Mouse (Mus musculus) mature B cell (primary cell): Measurements from ENCODE around the gene Nup98.

Experiments
- in situ Hi-C: fragments of 300-500 bp; cut with MboI; formaldehyde crosslinking; loops from 2 replicates; pipeline ENCODE4 v1.14.3; 2019

Gene Nup98

DNA sequence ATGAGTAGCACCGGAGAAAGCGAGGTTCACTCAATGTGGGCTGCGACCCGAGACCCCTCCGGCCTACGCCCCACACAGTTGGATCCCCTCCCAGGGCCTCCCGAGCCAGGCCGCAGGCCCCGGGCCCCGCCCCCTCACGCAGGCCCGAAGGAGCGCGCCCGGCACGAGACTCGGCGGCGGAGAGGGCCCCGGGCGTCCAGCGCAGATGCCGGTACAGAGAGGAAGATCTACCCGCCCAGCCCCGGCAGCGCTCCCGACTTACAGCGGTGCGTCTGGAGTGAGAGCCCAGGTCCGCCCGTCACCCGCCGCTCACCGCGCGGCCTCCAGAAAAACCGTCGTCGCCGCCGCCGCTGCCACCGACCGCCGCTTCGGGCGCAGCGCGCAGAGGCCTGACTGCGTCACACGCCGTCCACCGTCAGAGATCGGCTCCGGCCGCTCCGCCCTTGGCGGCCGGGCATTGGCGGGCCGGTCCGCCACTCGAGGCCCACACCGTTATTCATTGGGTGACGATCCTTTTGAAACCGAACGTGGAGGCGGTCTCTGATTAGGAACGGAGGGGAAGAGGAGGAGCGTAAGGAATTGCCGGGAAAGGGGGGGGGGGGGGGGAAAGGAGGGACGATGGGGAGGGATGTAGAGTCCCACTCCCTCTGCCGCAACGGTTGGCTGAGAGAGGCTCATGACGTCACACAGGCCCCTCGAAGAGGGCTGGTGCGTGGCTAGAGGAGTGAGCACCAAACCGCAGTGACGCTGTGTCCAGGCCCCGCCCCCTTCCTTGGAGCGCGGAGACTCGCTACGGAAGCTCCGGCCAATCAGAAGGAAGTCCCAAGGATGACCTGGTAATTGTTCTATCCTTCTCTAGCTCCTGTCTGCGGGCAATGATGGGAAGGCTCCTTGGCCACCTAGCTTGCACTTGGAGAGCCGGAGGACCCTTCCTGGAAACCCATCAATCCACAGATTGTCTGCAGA lies at the start of gene Nup98, which contains the start of gene Pgap2:
TSS of gene Nup98 (minus strand) at position 421 of the 966 bp plus-strand sequence.
TSS of gene Pgap2 (plus strand) at position 453 of the 966 bp plus-strand sequence.
- in situ Hi-C loops, result no loop called here

DNA sequence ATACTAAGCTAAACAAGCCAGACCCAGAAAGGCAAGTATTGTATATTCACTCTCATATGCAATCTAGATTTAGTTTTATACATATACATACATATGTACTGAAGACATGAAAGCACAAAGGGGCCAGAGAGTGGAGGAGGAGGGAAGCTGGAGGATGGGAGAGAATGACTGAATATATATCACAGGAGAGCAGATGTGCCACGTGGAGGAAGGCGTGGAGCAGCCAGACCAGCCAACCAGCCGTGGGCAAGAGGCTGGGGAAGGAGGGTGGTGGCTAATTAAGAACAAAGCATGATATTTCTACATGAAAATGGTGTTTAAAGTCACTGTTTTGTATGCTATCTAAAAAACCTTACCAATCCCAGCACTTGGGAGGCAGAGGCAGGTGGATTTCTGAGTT lies 48.8 kb upstream of the Nup98 start:
- in situ Hi-C loops, result no loop called here

DNA sequence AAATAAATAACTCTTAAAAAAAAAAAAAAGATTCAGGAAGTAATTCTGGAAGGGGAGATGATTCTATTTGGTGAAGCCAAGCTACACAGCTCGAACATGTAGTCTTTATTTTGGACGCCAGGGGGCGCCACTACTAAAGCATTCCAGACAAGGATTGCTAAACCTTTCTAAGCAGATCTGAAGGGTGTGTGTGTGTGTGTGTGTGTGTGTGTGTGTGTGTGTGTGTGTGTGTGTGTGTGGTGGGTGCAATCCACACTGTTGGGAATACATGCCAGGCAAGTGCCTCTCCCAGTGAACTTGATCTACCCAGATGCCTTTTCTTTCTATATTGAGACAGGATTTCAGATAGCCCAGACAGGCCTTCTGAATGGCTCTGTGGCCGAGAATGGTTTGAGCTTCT lies 48.2 kb upstream of the Nup98 start:
- in situ Hi-C loops, result no loop called here

DNA sequence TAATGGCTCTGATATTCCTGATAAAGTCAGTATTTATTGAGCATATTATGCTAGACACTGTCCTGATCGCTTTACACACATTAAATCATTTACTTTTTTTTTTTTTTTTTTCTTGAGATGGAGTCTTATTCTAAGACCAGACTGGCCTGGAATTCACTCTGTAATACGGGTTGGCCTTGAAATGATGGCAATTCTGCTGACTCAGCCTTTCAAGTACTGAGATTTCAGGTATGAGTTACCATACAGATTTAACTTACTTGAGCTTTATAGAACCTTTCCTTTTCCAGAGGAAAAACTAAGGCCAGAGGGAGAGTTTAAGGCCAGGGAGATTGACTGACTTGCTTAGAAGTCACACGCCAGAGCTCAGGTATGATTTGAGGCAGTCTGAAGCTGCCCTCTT lies 46.7 kb upstream of the Nup98 start:
- in situ Hi-C loops, result no loop called here

DNA sequence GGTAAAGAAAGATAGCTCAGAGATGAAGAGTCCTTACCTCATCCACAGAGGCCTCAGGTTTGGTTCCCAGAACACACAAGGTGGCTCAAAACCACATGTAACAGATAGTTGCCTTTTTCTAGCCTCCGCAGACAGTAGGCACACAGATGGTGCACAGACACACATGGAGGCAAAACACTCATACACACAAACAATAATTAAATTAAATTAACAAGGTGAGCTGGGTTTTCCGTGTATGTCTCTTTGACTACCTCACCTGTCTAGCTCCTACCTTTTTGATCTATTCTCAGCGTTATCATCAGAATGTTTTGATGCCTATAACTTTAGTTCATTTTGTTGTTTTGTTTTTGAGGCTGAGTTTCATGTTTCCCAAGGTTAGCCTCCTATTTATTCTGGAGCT lies 46.0 kb upstream of the Nup98 start, which contains the start of gene Rhog:
TSS of gene Rhog (minus strand) at position 101 of the 400 bp plus-strand sequence.
- in situ Hi-C loops, result no loop called here

DNA sequence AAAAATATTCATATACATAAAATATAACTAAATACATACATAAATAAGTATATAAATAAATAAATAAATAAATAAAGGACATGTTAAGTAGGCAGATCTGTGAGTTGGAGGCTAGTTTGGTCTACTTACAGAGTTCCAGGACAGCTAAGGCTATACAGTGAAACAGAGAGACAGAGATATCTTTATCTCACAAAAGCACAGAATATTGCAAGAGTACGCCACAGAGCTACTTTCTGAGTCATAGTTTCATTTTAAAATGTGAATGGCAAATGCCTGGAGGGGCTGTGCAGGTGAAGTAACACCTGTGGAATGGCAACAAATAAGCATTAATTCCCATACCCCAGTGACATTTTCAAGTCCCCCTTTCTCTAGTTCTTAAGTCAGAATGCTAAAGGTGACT lies 43.7 kb upstream of the Nup98 start:
- in situ Hi-C loops, result no loop called here

DNA sequence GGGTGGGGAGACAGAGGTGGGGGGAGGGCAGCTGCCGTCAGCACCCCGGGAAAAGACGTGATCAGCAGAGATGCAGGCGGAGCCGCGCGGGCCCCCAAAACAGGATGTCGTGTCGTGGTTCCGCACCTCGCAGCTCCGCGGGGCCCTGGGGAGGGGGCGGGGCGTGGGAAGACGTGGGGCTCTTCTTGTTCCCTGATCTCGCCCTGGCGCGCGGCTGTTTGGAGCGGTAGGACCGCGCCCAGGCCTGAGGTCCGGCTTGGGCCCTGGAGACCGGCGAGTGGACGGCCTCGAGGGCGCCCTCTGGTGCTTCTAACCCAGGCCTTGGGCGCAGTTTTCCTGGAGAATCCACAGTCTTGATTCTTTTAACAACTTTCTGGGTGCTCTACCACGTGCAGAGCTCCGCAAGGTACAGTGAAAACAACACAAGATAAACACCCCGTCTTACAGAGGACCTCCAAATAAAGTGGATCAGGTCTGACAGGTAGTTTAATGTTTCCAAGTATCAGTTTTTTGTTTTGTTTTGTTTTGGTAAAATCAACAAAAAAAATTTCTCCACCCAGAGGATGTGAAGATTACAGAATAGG lies 40.7 kb upstream of the Nup98 start:
- in situ Hi-C loops, result no loop called here

DNA sequence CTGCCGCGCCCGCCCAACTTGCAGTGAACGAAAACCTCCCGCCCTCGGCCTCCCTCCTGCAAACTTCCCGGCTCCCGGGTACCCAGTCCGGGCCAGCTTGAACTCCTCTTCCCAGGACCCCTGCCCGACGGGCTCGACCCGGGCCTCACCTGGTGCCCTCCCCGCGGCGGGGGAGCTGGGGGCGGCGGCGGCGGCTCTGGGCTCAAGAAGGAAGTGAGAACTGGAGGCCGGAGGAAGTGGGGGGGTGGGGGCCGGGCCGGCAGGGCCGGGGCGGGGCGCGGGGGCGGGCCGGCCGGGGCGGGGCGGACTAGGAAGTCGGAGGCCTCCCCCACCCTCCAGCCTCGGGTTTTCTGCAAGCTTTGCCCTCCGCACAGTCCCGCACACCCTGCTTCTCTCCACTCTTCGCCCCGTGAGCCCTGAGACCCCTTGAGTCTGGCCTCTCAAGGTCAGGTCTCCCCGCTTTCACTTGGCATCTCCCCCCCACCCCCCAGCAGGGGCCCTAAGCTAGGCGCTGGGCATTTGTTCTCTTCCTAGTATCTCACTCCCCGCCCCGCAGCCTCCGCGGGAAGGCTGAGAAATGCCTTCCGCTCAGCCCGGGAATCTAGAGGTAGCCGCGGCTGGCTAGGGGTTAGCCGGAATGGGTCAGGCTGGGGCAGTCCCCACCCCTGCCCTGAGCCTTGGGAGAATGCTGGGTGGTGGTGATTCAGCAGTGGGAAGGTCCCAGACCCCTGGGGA lies 40.1 kb upstream of the Nup98 start:
- in situ Hi-C loops, result no loop called here

DNA sequence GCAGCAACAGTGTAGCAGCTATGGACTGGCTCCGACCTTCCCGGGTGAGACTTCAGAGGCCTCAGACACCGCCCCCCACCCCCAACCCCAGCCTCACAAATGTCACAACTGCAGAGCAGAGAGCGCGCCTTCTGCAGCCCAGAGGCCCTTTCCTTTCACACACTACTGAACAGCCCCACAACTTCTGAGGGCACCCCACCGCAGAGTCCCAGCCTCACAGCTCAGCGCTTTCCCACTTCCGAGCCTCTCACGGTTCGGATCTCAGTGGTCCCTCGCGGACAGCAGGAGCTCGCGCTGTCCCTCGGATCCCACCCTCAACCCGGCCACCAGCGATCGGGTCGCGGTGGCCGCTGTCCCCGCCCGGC lies 39.5 kb upstream of the Nup98 start:
- in situ Hi-C loops, result no loop called here

DNA sequence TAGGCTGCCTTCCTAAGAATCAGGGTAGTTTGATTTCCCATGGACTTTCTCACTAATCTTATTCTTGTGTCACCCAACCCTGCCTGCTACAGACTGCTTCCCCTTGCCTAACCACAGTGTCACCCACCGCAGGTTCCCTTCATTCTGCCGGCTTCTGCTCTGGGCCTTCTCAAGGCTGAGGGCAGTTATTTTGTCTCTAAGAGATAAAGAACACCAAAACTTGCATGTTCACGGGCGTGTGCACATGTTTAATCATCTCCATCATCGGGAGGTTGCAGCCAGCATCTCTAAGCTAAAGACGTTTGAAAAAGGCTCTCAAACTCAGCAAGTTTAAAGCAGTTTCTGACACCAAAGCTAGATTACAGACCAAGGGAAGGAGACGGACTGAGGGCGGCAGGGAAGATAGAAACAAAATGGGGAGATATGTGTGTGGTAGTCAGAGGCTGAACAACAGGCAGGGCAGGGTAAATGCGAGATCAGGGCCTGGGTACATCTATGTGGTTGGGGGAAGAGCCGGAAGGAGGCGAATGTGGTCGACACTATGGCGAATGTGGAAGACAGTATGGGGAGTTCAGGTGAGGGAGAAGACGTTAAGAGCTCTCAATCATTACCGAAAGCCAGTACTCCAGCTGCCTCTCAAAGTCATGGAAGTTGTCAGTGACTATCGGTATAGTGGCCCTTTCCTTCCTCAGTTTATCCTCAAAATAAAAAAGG lies 38.9 kb upstream of the Nup98 start:
- in situ Hi-C loops, result no loop called here

DNA sequence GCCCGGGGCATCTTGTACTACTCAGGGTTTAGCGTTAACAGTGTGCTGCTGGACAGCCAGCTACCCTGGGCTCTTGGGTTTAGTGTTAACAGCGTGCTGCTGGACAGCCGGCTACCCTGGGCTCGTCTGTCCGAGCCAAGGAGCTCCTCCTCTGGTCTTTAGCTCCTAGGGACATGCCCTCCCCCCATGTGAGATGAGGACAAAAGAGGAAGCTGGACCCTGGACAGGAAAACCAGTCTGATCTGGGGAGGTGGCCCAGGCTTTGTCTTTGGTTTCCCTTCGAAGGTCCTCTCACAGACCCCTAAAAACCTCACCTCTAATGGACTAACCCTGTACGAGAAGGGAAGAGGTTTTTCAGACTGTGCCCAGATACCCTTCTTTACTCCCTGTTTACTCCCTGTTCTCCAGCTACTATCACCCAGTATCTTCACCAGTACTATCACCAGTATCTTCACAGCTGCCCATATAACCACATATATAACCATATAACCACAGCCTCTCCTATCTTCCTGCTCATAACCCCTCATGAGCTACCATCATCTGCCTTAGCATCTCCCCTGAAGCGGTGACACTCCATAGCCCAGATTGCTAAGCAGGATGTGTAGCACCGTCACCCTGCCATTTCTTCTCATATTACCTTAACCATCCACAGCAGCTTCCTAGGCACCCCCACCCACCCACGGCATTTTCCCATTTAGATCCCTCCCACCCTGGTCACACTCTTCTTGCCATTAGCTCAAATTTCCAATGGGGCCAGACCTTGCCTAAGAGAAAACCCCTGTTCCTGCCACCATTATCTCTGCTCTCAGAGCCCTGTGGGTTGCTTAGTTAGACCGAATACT lies 37.2 kb upstream of the Nup98 start:
- in situ Hi-C loops, result no loop called here

DNA sequence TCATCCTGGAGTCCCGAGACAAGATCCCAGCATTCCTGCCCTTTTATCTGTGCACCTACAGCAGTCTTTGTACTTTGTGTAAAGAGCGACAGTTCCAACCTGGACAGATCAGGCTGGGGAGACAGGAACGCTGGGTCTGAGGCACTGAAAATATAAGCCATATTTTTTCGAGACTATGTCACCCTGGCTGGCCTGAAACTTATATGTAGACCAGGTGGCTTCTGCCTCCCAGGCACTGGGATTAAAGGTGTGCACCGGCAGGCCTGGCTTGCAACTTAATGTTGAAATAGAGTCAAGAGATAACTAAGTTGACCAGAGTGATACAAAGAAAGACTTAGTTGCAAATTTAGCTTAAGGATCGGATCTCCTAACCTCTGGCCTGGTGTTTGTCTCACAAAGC lies 36.3 kb upstream of the Nup98 start:
- in situ Hi-C loops, result no loop called here

DNA sequence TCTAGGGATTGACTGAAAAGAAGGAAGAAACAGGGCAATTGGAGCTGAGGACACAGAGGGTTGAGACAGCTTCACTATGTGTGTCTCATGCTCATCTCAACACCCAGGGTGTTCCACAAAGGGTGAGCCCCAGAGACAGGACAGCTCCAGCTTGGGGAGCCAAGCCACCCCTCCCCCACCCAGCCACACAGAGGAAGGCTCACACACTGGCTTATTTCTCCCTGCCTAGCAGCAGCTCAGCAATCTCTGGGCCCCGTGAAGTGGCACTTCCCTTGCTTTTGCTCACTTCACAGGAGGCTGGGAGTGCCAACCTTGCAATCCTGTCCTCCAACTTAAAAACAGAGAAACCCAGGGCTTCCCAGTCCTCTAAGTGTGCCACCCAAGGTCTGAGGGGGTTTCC lies 35.8 kb upstream of the Nup98 start:
- in situ Hi-C loops, result no loop called here

DNA sequence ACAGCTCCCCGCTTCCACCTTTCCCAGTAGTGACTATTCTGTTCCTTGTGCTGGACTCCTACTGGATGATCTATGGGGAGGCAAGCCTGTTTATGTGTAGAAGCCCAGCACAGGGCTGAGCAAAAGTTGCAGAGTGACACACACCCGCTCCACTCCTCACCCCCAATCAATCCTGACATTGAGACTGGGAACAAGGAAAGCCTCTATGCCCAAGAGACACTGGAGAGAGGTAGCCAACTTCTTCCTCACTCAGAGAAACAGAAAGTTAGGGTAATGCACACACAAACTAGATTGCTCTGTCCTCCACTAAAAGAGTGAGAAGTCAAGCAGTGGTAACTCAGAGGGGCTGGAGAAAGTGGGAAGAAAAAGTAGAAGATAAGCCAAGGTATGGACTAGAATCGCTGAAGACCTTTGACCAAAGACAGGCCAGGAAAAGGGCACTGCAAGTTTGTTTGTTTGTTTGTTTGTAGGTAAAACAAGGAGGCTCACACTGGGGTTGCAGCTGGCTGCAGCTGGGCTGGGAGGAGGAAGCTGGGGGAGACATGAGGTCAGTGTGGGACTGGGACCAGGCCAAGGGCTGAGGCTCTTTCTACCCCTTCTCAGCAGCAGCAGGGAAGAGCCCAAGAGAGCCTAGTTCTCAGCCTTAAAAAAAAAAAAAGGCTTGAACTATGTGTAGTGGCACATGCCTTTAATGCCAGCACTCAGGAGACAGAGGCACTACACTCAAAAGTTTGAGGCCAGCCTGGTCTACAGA lies 35.0 kb upstream of the Nup98 start:
- in situ Hi-C loops, result no loop called here

DNA sequence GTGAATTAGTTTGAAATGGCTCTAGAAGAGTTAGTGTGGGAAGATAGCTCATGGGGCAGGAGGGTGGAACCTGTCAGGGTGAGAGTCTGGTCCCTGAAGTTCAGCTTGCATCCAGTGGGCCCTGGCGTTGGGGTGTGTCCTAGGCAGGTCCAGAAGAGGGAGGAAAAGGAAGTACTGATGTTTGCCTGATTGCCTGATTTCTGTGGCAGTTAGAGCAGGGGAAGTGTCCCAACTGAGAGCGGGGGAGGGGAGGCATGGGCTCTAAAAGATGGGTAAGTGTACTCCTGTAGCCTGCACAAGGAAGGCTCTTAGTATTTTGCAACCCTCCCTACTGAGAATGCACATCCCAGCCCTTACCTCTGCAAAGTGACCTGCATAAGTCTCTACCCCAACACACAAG lies 33.9 kb upstream of the Nup98 start:
- in situ Hi-C loops, result no loop called here

DNA sequence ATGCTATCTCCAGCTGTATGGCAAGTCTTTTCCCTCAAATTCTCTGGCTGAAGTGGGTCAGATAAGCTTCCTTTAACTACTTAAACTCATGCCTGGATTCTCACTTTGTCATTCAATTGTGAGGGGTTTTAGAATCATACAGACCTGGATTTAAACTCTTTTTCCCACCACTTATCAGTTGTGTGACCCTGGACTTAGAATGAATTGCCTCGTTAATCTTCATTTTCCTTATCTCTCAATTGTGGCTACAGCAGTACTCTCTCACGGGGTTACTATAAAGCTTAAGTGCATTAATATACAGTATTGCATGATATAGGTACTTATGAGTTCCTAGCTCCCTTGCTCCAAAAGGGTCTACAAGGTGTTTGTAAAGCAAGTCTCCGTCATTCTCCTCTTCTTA lies 32.9 kb upstream of the Nup98 start:
- in situ Hi-C loops, result no loop called here

DNA sequence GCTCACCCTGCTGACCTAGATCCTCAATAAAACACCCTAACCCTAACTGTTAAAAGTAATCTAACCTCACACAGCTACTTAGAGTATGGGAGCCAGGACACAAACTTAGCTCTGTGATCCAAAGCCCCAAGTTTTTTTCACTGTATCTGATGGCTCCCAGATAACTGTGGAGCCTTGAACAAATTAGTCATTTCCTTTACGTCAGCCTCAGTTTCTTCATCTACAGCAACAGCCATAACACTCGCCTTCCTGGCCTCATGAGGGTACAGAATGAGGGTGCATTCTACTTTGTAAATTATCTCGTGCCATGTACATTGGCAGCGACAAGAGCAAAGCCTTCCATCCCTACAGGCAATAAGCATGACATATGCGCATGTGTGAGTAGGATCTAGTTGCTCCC lies 32.4 kb upstream of the Nup98 start:
- in situ Hi-C loops, result no loop called here

DNA sequence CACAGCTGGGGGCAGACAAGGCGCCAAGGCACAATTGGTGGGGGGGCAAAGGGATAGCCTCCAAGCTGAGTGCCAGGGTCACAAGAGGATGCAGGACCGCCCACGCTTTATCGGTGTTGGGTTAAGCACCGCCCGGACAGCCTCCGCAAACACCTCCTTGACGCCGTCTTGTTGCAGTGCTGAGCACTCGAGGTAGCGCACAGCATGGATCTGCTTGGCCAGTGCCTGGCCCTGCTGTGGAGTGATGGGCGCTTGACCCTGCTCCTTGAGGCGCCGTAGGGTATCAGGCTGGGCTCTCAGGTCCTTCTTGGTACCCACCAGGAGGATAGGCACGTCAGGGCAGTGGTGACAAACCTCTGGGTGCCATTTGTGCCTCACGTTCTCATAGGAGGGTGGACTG lies 29.6 kb upstream of the Nup98 start:
- in situ Hi-C loops, result no loop called here

DNA sequence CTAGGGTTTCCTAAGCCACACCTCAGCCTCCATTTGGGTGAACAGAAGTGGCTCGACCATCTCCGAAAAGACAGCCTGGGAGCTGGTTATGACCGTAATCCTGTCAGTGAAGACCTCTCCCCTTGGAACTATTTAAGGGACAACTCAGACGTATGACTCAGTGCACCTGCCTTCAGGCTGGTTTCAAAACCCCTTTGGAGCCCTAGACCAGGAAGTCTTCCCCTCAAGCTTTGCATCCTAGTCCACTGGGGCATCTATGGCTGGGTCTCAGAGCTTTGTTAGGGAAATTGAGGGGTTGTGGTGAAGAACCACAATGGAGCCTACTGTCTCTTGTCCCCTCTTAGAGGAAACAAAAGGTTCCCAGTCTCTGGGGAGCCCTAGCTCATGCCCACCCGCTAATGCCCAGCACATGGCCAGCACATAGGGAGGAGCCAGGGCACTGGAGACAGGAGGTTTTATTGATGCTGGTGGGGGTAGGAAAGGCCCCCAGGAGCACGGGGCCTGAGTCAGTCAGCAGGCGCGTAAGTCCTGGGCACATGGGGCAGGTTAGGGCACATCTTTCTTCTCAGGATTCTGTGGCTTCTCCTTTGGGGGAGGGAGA lies 28.8 kb upstream of the Nup98 start:
- in situ Hi-C loops, result no loop called here

DNA sequence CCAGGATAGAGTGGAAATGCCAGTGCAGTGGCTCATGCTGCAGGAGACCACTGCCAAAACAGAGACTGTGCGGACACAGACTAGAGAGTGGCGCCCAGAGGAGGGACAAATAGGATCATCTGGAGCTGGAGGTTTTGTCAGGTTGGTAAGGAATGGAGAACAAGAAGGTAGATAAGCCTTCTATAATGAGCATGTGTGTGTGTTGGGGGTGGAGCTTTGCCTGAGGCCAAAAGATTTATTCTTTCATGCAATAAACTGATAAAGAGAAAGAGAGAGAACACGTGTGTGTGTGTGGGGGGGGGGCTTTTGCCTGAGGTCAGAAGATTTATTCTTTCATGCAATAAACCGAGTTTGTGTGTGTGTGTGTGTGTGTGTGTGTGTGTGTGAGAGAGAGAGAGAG lies 23.1 kb upstream of the Nup98 start:
- in situ Hi-C loops, result no loop called here
